Mouse (Mus musculus) megakaryocyte, adult 5-6 weeks (primary cell): Measurements from ENCODE around the gene Dnaja2. TPM values are rescaled to one million over a fixed set of nuclear protein-coding genes. Genes with fewer than 3 reads are reported as not detected.

Source experiments
- ATAC-seq: 2 replicates; pipeline ENCODE4 v1.8.0; 2016; ENCODE audit warnings: mild to moderate bottlenecking, inconsistent platforms; ENCODE audit not compliant: poor library complexity, severe bottlenecking
- total RNA-seq, 2 experiments: library from RNA; stranded (forward) in 1 of 2; stranded (reverse) in 1 of 2; fragments of 153-499, 151-499 nt in 1 of 2; fragments of 221-1000, 200-1000 nt in 1 of 2; gene quantifications; 2 replicates each; pipeline versions ENCODE4 v1.2.3 to v1.2.4; 2015 to 2017

Gene Dnaja2
- total RNA-seq, 2 experiments from 2014 or later: 81.2 to 88.6 TPM

DNA sequence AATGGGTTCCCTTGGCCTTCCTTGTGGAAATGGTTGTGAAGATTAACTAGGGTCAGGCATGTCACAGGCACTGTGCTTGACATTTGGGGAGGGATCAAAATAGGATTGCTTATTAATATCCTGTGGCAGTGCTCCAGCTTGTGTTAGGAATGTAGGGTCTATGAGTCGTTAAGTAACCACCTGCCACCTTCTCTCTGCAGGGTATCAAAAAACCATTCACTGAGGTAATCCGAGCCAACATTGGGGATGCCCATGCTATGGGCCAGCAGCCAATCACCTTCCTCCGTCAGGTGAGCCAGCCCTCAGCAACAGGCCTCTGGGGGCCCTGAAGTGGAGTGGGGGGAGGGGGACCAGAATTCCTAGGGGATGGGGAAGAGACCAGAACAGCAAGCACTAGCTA is 52.1 kb downstream of the Dnaja2 start:
- ATAC-seq: no peak

DNA sequence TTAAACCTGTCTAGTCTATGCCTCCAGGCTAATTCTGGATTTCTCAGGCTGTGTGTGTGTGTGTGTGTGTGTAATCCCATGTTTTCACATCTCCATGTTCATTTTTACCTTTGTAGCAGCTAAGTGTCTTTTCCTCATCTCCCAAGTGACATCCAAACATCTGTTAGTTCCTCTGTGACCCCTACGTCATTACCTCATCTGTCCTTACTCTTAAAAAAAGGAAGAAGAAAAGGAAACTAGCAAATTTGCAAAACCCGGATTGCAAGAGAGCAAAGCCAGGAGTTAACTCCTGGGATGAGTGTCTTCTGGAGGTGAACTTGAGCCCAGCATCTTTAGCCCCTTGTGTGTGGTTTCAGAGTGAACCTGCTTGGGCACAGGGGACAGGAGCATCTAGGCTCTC is 52.8 kb downstream of the Dnaja2 start:
- ATAC-seq: peak; percentile 75

DNA sequence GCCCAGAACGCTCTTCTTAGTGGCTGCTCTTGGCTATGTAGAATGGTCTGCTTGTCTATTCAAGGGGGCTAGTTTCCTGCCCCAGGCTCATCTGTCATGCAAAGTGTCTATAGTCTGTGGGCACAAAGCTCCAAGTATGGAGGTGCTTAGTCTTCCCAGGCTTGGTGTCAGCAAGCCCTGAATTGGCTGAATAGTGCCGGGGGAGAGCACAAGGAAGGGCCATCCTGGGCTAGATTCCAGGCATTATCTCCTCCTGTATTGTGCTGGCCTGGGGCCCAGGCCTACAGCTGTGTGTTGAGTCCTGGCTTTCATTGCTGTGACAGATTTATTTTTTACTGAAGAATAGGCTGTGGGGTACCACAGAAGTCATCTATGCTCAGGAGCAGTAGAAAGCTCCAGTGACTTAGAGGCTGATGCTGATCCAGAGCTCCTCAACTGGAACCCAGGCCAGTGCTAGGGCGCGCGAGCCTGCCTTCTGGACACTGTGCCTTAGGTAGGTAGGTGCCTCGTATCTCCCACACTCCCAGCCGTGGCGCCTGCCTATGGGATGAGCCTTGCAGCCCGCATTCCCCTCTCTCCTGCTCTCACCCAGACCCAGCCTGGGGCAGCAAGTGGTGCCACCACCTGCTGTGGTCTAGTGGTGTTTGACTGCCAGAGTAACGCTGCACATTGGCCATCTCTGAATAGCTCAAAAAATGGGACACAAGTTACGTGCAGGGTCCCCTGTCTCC is 54.0 kb downstream of the Dnaja2 start:
- ATAC-seq: no peak

DNA sequence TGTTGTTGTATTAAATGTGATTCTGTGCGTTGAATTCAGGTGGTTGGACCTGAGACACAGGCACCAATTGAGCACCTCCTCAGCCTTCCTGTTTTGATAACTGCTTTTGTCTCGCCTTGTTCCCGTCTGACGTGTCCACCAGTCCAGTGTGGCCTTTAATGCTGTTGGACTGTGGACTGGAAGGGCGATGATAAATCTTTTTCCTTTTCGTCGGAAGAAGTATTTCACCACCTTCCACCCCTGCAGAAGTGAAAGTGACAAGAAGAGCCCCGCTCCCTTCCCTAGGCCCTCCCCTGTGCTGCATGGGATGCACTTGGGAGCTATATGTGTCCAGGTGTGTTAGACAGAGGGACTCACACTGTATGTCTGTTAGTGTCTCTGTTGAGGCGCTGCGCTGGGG is 54.7 kb downstream of the Dnaja2 start:
- peak; percentile 61 for ATAC-seq

DNA sequence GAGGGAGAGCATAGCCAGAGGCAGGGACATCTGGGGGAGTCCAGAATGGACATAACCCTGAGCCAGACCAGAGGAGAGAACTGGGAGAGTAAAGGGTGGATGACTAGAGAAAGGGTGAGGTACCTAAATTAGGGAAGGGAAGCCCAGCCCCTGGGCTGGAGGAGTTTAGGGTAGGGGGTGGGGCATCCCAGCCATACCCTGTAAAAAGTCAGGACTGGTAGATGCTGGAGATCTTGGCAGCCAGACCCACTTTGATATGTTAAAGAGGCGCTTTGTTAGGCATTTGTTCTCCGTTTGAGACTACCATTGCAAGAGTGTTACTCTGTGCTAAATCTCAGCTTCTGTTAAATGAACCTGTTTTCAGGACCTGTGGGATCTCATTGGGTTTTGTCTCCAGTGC is 56.6 kb downstream of the Dnaja2 start:
- ATAC-seq: no peak

DNA sequence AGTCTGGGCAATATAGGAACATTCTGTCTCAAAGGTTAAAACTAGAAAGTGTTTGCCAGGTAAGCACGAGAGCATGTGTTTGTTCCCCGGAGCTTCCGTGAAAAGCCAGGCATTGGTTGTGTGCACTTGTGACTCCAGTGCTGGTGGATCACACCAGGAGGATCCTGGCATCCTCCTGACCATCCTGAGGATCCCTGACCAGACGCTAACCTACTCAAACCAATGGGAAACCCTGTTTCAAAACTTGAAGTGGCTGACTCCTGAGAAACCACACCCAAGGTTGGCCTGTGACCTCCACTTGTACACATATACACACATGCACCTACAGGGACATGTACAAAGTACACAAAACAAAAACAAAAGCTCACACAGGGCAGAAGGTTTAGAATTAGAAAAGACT is 58.4 kb downstream of the Dnaja2 start:
- no peak for ATAC-seq

DNA sequence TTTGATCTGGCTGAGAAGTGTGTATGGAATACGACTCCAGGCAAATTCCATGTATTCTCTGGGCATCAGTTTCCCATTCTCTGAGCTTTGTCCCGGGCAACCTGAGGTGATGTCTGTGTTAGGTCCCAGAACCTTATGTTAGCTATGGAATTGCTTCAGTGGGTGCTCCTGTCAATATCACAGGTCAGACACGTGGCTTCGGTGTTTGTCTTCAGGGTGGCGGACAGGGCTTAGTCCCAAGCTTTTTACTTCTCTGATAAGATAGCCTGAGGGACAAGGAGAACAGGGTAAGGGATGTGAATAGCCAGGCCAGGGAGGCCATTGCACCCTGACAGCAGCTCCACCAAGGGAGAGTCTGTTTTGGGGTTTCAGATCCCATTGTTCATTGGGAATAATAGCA is 59.0 kb downstream of the Dnaja2 start:
- ATAC-seq: no peak

DNA sequence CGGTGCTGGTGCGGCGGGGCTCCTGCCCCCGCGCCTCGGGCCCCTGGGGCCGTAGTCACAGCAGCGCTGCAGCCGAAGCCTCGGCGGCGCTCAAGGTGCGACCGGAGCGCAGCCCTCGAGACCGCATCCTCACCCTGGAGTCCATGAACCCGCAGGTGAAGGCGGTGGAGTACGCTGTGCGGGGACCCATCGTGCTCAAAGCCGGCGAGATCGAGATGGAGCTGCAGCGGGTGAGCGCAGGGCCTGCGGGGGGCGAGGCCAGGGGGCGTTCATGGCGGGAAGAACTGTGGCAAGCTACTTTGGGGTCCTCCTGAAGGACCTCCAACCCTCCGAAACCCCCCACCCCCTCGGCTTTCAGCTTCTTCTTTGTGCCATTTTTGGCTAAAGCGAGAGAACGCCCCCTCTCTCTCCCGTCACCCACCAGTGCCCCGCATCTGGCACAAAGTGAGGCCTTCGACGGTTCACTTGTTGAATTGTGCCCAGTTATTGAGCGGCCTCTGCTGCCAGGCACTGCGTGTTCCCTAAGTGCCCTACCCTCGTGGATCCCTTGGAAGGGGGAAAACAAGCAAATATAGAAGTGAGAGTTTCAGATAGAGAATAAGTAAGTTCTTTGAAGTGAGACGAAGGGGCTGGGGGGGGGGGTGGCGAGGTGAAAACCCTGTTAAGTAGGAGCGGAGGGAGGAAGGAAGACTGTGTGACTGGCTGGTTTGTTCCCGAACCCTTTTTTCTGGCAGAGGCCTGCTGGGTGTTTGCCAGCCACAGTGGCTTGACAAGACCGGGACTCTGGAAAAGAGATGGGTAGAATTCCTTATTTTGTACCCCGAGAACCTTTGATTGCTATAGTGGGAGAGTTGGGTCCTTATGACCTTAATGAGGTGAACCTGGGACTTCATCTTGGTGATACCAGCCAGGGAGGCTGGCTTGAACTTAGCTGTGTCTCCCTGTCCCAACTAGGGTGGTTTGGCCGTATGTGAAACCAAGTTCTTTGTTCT is 61.9 kb downstream of the Dnaja2 start:
- ATAC-seq: peak; percentile 16

DNA sequence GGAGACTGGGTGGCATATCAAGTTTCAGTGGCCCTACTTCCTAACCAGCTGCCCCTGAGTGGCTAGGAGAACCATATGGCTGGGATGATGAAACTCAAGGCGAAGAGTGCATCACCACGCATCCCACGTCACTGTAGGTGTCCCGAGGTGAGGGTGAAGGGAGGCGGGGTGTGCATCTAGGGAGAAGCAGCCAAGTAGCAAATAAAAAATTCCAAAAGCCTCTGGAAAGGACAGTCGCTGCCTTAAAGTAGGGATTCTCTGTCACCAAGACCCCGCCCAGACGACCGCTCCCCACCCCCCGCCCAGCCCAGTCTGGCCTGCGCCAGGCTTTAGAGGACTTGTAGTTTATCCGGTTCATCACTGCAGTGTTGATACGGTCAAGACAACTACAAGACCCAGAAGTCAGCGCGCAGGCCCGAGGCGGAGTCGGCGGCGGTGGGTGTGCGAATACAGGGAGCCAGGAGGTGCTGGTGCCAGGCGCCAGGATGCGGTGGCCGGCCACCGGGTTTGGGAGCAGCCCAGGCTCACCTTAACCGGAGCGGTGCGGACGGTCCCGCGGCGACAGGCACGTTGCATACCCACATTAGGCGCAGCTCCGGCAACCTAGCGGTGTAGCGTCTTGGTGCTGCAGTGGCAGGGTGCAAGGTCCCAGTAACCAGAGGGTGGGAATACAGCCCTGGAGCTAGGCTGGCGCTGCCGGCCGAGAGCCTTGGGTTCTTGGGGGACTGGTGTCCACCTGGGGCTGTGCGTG is 62.8 kb downstream of the Dnaja2 start, which contains the start of gene Gpt2:
Gene Gpt2, plus strand, starts transcription at position 452 of the 751 bp plus-strand sequence.
- peak; percentile 95 for ATAC-seq

DNA sequence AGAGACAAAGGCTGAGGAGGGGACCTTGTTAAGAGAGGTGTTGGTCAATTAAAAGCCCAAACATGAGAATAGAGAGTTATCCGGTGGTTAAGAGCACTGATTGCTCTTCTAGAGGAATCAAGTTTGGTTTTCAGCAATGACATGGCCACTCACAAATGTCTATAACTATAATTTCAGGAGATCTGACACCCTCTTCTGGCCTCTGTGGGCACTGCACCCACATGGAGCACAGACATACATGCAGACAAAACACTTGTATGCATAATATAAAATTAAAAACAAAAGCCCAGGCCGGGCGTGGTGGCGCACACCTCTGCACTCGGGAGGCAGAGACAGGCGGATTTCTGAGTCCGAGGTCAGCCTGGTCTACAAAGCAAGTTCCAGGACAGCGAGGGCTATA is 65.6 kb downstream of the Dnaja2 start:
- no peak for ATAC-seq

DNA sequence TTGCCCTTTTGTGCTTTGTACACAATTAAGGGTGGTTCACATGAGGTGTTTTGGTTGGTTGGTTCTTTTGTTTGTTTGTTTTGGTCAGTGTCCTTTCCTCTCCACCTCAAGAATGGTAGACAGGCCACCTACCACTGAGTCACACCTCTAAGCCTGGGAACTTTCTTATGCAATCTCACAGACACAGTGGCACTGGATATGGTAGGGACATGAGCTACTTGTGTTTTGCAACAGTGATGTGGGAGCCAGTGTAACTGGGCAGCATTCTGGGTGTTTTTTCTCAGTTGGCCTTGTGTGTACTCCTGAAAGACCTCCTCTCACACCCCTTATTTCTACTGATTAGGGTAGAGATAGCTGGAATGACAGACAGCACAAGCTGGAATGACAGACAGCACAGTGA is 66.5 kb downstream of the Dnaja2 start:
- no peak for ATAC-seq

DNA sequence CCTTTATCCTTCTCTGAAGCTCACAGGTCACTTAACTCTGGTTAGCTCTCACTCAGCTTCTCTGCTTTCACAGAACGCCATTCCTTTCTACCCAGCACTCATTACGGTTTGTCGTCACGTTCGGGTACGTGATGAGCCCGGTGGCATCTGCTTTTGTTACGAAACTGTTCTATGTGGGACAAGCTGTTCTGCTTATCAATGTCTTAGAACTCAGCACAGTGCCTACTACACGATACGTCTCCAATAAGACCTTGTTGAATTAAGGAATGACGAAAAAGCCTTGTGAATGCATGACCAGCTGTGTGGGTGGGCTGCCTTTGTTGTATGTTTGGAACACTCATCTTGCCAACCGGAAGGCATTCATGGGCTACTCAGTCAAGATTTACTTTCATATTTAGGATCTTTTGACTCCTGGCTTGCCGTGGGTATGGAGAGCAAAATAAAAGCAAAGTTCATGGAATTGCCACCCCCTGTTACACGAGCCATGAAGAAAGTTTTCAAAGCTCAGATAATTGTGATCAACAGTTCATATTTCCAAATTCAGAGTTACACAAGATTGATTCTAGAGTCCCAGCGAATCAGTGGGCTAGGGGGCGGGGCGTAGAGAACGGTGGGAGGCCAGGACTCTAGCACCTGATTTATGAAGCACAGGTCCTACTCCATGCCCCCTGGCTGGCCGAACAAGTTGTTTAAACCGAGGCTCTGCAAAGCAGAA is 67.1 kb downstream of the Dnaja2 start:
- ATAC-seq: peak; percentile 19; the same call in 1 of the 2 replicates

Other genes starting within 250 kb of the Dnaja2 start
- gene Mylk3, start 169.0 kb downstream of the Dnaja2 start, total RNA-seq (2015): 0.20 and 0.43 TPM in 2 replicates
- gene Mylk3, start 169.0 kb downstream of the Dnaja2 start, total RNA-seq (2017): 1.7 and 1.9 TPM in 2 replicates
- 21.1 and 21.2 TPM in 2 replicates for gene 4921524J17Rik, start 122.5 kb downstream of the Dnaja2 start, total RNA-seq (2015)
- 28.9 and 54.2 TPM in 2 replicates for gene 4921524J17Rik, start 122.5 kb downstream of the Dnaja2 start, total RNA-seq (2017)
- gene Gpt2, start 62.8 kb downstream of the Dnaja2 start, total RNA-seq (2015): 0.59 and 1.7 TPM in 2 replicates
- 1.7 and 1.8 TPM in 2 replicates for gene Gpt2, start 62.8 kb downstream of the Dnaja2 start, total RNA-seq (2017)
- gene Neto2, start 145.6 kb upstream of the Dnaja2 start, total RNA-seq (2015): 4.0 TPM in 2 replicates
- gene Neto2, start 145.6 kb upstream of the Dnaja2 start, total RNA-seq (2017): 2.2 and 4.7 TPM in 2 replicates